Mouse (Mus musculus) gastrocnemius, adult 18-20 months (tissue): ENCODE measurements around the gene Tmtc4. TPM values are rescaled to one million over a fixed set of nuclear protein-coding genes. Genes with fewer than 3 reads are reported as not detected.

ENCODE experiments used
- DNase-seq: peaks from one replicate; pipeline ENCODE4 v3.0.0; 2021; ENCODE audit warnings: low spot score
- total RNA-seq, 2 experiments: library from RNA; stranded (reverse); gene quantifications; 2 replicates each; pipeline ENCODE4 v1.2.3; 2021

Gene Tmtc4
- total RNA-seq, 2 experiments from 2014 or later = 2.3 to 3.3 TPM

- DNase-seq = peak; percentile 74
Measured at GRCm38 (mm10) chr14:122902884-122903283, 81.0 kb downstream of the Tmtc4 start.

- DNase-seq = peak; percentile 19
Measured at GRCm38 (mm10) chr14:122902136-122902535, 81.7 kb downstream of the Tmtc4 start.

- DNase-seq = no peak
Measured at GRCm38 (mm10) chr14:122901715-122902114, 82.1 kb downstream of the Tmtc4 start.

GRCm38 (mm10) chr14:122901177-122901576 lies 82.7 kb downstream of the Tmtc4 start:
- no peak for DNase-seq

GRCm38 (mm10) chr14:122900679-122901078 lies 83.2 kb downstream of the Tmtc4 start:
- DNase-seq = peak; percentile 48

GRCm38 (mm10) chr14:122898550-122898949 lies 85.3 kb downstream of the Tmtc4 start:
- no peak for DNase-seq

GRCm38 (mm10) chr14:122896106-122896505 lies 87.7 kb downstream of the Tmtc4 start:
- DNase-seq = no peak

GRCm38 (mm10) chr14:122891470-122891968 lies 92.3 kb downstream of the Tmtc4 start:
- no peak for DNase-seq

GRCm38 (mm10) chr14:122888480-122888872 lies 95.4 kb downstream of the Tmtc4 start:
- no peak for DNase-seq

GRCm38 (mm10) chr14:122887702-122888479 lies 95.9 kb downstream of the Tmtc4 start:
- DNase-seq = no peak

GRCm38 (mm10) chr14:122887278-122887677 lies 96.6 kb downstream of the Tmtc4 start:
- no peak for DNase-seq

- no peak for DNase-seq
Measured at GRCm38 (mm10) chr14:122885893-122886292, 97.9 kb downstream of the Tmtc4 start.

GRCm38 (mm10) chr14:122883821-122884584 lies 99.8 kb downstream of the Tmtc4 start:
- peak; percentile 14 for DNase-seq

- DNase-seq = no peak
Measured at GRCm38 (mm10) chr14:122883410-122883806, 100.4 kb downstream of the Tmtc4 start.

- no peak for DNase-seq
Measured at GRCm38 (mm10) chr14:122882795-122883409, 100.9 kb downstream of the Tmtc4 start.

- DNase-seq = no peak
Measured at GRCm38 (mm10) chr14:122882201-122882639, 101.6 kb downstream of the Tmtc4 start.

- no peak for DNase-seq
Measured at GRCm38 (mm10) chr14:122881699-122882098, 102.1 kb downstream of the Tmtc4 start.

GRCm38 (mm10) chr14:122880291-122880690 lies 103.5 kb downstream of the Tmtc4 start:
- no peak for DNase-seq

- no peak for DNase-seq
Measured at GRCm38 (mm10) chr14:122877787-122878186, 106.0 kb downstream of the Tmtc4 start.

GRCm38 (mm10) chr14:122876723-122877122 lies 107.1 kb downstream of the Tmtc4 start:
- no peak for DNase-seq

- DNase-seq = peak; percentile 73
Measured at GRCm38 (mm10) chr14:122876163-122876562, 107.7 kb downstream of the Tmtc4 start.

- peak; percentile 34 for DNase-seq
Measured at GRCm38 (mm10) chr14:122875636-122876035, 108.2 kb downstream of the Tmtc4 start.
